Mouse (Mus musculus): Measurements from ENCODE around the gene Rbm19. TPM values are rescaled to one million over a fixed set of nuclear protein-coding genes. Genes with fewer than 3 reads are reported as not detected.

The Rbm19 gene
- polyA plus RNA-seq, 1 experiment from 2014 or later = 15.6 TPM

DNA sequence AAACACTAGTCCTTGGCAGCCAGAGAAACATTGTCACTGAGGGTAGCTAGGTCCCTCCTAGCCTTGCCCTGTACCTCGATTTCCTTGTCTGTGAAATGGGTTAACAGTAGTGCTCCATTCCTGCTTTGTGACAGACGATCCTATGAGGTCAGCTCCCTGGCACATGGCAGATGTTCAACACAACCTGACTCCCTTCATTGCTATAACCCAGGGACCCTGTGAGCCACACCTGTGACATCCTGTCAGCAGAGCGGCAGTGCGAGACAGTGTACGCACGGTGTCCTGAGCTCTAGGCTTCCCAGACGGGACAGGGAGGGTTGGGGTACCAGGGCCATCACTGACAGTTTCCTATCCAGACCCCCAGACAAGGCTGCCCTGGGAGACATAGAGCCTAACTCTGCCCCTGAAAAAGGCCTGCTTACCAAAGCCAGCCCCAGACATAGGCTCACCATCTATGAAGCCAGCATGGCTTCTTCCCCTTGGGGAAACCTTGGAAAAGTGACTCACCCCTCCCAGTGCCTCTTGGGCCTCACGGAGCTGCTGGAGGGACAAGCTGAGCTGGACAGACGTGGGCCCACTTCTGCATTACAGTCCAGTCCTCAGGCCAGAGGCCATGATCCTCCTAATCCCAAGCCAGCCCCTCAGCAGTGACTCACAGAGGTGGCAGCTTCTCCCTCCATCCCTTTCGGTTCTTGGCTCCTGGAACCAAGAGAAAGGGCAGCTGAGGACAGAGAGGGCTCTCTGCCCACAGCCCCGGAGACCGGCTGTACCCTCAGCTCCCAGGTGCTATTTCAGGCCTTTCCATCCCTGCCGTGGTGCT is 60.2 kb downstream of the Rbm19 start:
- no peak overlapping the region for H3K9ac ChIP-seq (ENCODE audit: low read length)
- peaks cover 11 to 13% of the 10 kb centered on the region in 2 experiments for H3K4me1 ChIP-seq (ENCODE audit: control insufficient read depth in 2 of 2, insufficient read depth in 2 of 2, low read length in 2 of 2)
- H3K9me3 ChIP-seq (ENCODE audit: control insufficient read depth, low read length) = peaks cover 9% of the 10 kb centered on the region; the same call in 1 of the 2 replicates
- H3K36me3 ChIP-seq (ENCODE audit: control insufficient read depth, insufficient read depth, low read length) = peaks cover 25% of the 10 kb centered on the region; the same call in 1 of the 2 replicates
- H3K27me3 ChIP-seq (ENCODE audit: control insufficient read depth, insufficient read depth, low read length) = no peaks in the 10 kb centered on the region
- WGBS = 88% methylated on average over 13 of the region's 13 CpGs
- no peak overlapping the region for H3K27ac ChIP-seq (replicated peaks in 1 of 2; ENCODE audit: control insufficient read depth in 1 of 2, insufficient read depth in 1 of 2, low read depth in 2 of 2, low read length in 2 of 2)
- ATAC-seq (ENCODE audit: insufficient number of reproducible peaks, insufficient read depth, low FRiP score, low read depth) = no peak
- H3K4me3 ChIP-seq (ENCODE audit: control insufficient read depth in 1 of 2, insufficient read depth in 1 of 2, low read depth in 1 of 2, low read length in 2 of 2) = no peak overlapping the region
- H3K4me2 ChIP-seq (ENCODE audit: low read length) = no peak overlapping the region

DNA sequence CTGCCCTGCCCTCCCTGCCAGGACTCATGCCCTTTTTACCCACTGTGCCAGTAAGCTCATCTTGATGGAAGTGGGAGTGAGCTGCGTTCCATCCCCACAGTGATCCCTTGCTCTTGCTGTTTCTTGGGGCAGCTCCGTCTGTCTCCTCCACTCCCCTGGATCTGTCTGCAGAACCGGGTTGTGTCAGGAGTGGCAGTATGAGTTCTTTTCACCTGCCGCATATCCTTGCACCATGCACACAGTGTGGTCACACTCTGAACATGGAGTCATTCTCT is 60.7 kb downstream of the Rbm19 start:
- H3K4me2 ChIP-seq (ENCODE audit: low read length) = no peak overlapping the region
- no peak overlapping the region for H3K27ac ChIP-seq (replicated peaks in 1 of 2; ENCODE audit: control insufficient read depth in 1 of 2, insufficient read depth in 1 of 2, low read depth in 2 of 2, low read length in 2 of 2)
- no peak overlapping the region for H3K9ac ChIP-seq (ENCODE audit: low read length)
- 92% methylated on average over 4 of the region's 4 CpGs for WGBS
- peaks cover 9% of the 10 kb centered on the region; the same call in 1 of the 2 replicates for H3K9me3 ChIP-seq (ENCODE audit: control insufficient read depth, low read length)
- no peak overlapping the region for H3K4me3 ChIP-seq (ENCODE audit: control insufficient read depth in 1 of 2, insufficient read depth in 1 of 2, low read depth in 1 of 2, low read length in 2 of 2)
- no peak for ATAC-seq (ENCODE audit: insufficient number of reproducible peaks, insufficient read depth, low FRiP score, low read depth)
- H3K4me1 ChIP-seq (ENCODE audit: control insufficient read depth in 2 of 2, insufficient read depth in 2 of 2, low read length in 2 of 2) = peaks cover 7 to 10% of the 10 kb centered on the region in 2 experiments
- H3K27me3 ChIP-seq (ENCODE audit: control insufficient read depth, insufficient read depth, low read length) = no peaks in the 10 kb centered on the region
- H3K36me3 ChIP-seq (ENCODE audit: control insufficient read depth, insufficient read depth, low read length) = peaks cover 25% of the 10 kb centered on the region; the same call in 1 of the 2 replicates

DNA sequence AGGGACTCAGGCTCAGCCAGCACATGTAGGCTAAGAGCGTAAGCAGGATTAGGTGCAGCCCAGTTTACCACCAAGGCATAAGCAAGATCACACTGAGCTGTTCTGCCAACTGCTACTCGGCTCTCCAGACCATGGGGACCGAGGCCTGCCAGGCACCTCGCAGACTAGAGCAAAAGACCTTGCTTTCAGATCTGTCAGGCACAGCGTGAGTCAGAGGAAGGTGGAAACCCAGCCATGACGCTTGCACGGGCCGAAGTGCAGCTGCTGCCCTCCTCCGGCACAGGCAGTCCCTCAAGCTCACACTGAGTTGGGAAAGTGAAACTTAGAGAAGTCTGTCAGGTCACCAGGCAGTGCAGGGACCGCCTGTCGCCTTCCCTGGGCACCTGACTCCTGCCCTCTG is 63.8 kb downstream of the Rbm19 start:
- Histone ChIP-seq H3K27me3 (ENCODE audit: control insufficient read depth, insufficient read depth, low read length) (no peaks in the 10 kb centered on the region), H3K4me1 (ENCODE audit: control insufficient read depth in 2 of 2, insufficient read depth in 2 of 2, low read length in 2 of 2) (peaks cover 0 to 7% of the 10 kb centered on the region in 2 experiments; a peak in 2 of 4 replicates), H3K36me3 (ENCODE audit: control insufficient read depth, insufficient read depth, low read length) (peaks cover 25% of the 10 kb centered on the region; the same call in 1 of the 2 replicates), H3K4me2 (ENCODE audit: low read length) (no peak overlapping the region), H3K27ac (replicated peaks in 1 of 2; ENCODE audit: control insufficient read depth in 1 of 2, insufficient read depth in 1 of 2, low read depth in 2 of 2, low read length in 2 of 2) (no peak overlapping the region), H3K9me3 (ENCODE audit: control insufficient read depth, low read length) (peaks cover 9% of the 10 kb centered on the region; the same call in 1 of the 2 replicates), H3K4me3 (ENCODE audit: control insufficient read depth in 1 of 2, insufficient read depth in 1 of 2, low read depth in 1 of 2, low read length in 2 of 2) (no peak overlapping the region), H3K9ac (ENCODE audit: low read length) (no peak overlapping the region)
- ATAC-seq (ENCODE audit: insufficient number of reproducible peaks, insufficient read depth, low FRiP score, low read depth) = no peak
- 95% methylated on average over 11 of the region's 11 CpGs for WGBS

DNA sequence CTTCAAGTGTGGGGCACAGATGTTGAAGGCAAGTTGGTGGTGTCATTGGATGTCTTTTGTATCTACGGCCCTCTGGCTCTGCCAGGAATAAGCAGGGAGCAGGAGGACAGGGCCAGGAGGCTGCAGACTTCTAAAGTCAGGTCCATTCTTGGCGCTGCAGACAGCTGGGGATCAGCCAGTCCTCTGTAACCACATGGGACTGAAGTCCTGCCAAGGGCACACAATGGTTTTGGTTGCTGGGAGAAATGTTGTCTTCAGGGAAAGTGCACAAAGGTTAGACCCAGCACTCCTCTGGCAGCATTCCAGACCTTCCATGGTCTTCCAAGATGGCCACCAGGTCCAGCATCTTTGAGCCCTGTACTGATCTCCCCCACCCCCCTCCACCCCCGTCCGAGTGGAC is 65.1 kb downstream of the Rbm19 start:
- Histone ChIP-seq H3K9ac (ENCODE audit: low read length) (no peak overlapping the region), H3K36me3 (ENCODE audit: control insufficient read depth, insufficient read depth, low read length) (peaks cover 20% of the 10 kb centered on the region; the same call in 1 of the 2 replicates), H3K27me3 (ENCODE audit: control insufficient read depth, insufficient read depth, low read length) (no peaks in the 10 kb centered on the region), H3K4me1 (ENCODE audit: control insufficient read depth in 2 of 2, insufficient read depth in 2 of 2, low read length in 2 of 2) (peaks cover 0 to 7% of the 10 kb centered on the region in 2 experiments; a peak in 2 of 4 replicates), H3K4me3 (ENCODE audit: control insufficient read depth in 1 of 2, insufficient read depth in 1 of 2, low read depth in 1 of 2, low read length in 2 of 2) (no peak overlapping the region), H3K4me2 (ENCODE audit: low read length) (no peak overlapping the region), H3K27ac (replicated peaks in 1 of 2; ENCODE audit: control insufficient read depth in 1 of 2, insufficient read depth in 1 of 2, low read depth in 2 of 2, low read length in 2 of 2) (no peak overlapping the region), H3K9me3 (ENCODE audit: control insufficient read depth, low read length) (peaks cover 9% of the 10 kb centered on the region; the same call in 1 of the 2 replicates)
- 84% methylated on average over 4 of the region's 4 CpGs for WGBS
- no peak for ATAC-seq (ENCODE audit: insufficient number of reproducible peaks, insufficient read depth, low FRiP score, low read depth)

DNA sequence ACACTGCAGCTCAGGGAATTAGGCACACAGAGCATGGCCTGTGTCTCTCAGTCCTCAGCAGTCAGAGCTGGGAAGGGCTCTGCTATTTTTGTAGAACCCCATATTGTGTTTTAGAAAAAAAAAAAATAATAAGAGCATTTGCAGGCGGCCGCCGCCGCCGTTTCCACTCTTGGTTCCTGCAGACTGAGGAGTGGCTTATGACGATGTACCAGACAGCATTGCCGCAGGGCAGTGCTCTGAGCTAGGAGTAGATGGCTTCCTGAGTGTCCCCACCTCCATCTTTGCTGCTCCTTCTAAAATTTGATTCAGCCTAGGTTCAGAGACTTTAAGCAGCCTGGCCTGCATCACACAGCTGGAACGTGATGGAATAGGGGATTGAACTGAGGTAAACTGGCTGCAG is 67.1 kb downstream of the Rbm19 start:
- Histone ChIP-seq H3K36me3 (ENCODE audit: control insufficient read depth, insufficient read depth, low read length) (peaks cover 20% of the 10 kb centered on the region; the same call in 1 of the 2 replicates), H3K4me3 (ENCODE audit: control insufficient read depth in 1 of 2, insufficient read depth in 1 of 2, low read depth in 1 of 2, low read length in 2 of 2) (no peak overlapping the region), H3K9ac (ENCODE audit: low read length) (no peak overlapping the region), H3K4me2 (ENCODE audit: low read length) (no peak overlapping the region), H3K9me3 (ENCODE audit: control insufficient read depth, low read length) (peaks cover 9% of the 10 kb centered on the region; the same call in 1 of the 2 replicates), H3K4me1 (ENCODE audit: control insufficient read depth in 2 of 2, insufficient read depth in 2 of 2, low read length in 2 of 2) (peaks cover 0 to 7% of the 10 kb centered on the region in 2 experiments; a peak in 2 of 4 replicates), H3K27ac (replicated peaks in 1 of 2; ENCODE audit: control insufficient read depth in 1 of 2, insufficient read depth in 1 of 2, low read depth in 2 of 2, low read length in 2 of 2) (no peak overlapping the region), H3K27me3 (ENCODE audit: control insufficient read depth, insufficient read depth, low read length) (no peaks in the 10 kb centered on the region)
- 79% methylated on average over 8 of the region's 8 CpGs for WGBS
- ATAC-seq (ENCODE audit: insufficient number of reproducible peaks, insufficient read depth, low FRiP score, low read depth) = no peak

DNA sequence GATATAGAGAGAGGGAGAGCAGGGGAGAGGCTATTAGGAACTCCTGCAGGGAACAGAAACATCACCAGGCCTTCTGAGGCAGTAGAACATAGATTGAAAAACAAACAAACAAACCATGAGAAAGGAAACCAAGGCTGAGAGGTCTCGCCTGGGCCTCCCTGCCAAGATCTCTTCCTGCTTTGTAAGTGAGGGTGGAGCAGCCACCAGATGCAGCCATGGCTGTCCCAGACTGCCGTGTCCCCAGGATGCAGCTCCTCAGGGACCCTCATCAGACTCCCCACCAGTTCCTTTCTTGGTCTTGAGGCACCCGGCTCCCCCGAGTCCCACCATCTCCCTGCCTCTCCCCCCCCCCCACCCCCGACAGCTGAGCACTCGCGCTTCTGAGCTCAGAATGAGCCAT is 67.5 kb downstream of the Rbm19 start:
- no peak for ATAC-seq (ENCODE audit: insufficient number of reproducible peaks, insufficient read depth, low FRiP score, low read depth)

DNA sequence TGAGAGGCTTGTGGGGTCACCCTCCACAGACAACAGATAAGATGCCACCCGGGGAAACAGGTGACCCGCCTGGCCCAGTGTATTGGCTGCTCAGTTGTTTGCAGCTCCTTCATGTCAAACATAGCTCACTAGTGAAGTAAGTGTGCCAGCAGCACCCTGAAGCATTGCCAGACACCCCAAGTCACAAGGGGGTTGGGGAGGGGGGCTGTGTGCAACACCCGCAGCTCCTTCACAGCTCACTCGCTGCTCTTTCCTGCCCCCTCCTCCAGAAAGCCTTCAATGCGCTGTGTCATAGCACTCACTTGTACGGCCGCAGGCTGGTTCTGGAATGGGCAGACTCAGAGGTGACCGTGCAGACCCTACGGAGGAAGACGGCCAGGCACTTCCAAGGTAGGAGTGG is 69.7 kb downstream of the Rbm19 start:
- no peaks in the 10 kb centered on the region for H3K9me3 ChIP-seq (ENCODE audit: control insufficient read depth, low read length)
- WGBS = 84% methylated on average over 10 of the region's 10 CpGs

More for the DNA sequence above, 67.5 kb downstream of the Rbm19 start:
- no peaks in the 10 kb centered on the region for H3K27me3 ChIP-seq (ENCODE audit: control insufficient read depth, insufficient read depth, low read length)
- H3K9me3 ChIP-seq (ENCODE audit: control insufficient read depth, low read length) = peaks cover 9% of the 10 kb centered on the region; the same call in 1 of the 2 replicates
- H3K4me2 ChIP-seq (ENCODE audit: low read length) = no peak overlapping the region
- 48% methylated on average over 7 of the region's 7 CpGs for WGBS
- H3K36me3 ChIP-seq (ENCODE audit: control insufficient read depth, insufficient read depth, low read length) = peaks cover 16% of the 10 kb centered on the region; the same call in 1 of the 2 replicates
- H3K9ac ChIP-seq (ENCODE audit: low read length) = no peak overlapping the region
- no peak overlapping the region for H3K4me3 ChIP-seq (ENCODE audit: control insufficient read depth in 1 of 2, insufficient read depth in 1 of 2, low read depth in 1 of 2, low read length in 2 of 2)
- peaks cover 0 to 7% of the 10 kb centered on the region in 2 experiments; a peak in 2 of 4 replicates for H3K4me1 ChIP-seq (ENCODE audit: control insufficient read depth in 2 of 2, insufficient read depth in 2 of 2, low read length in 2 of 2)
- H3K27ac ChIP-seq (replicated peaks in 1 of 2; ENCODE audit: control insufficient read depth in 1 of 2, insufficient read depth in 1 of 2, low read depth in 2 of 2, low read length in 2 of 2) = no peak overlapping the region

More for the DNA sequence above, 69.7 kb downstream of the Rbm19 start:
- no peak for ATAC-seq (ENCODE audit: insufficient number of reproducible peaks, insufficient read depth, low FRiP score, low read depth)
- no peak overlapping the region for H3K4me2 ChIP-seq (ENCODE audit: low read length)
- peaks cover 0 to 7% of the 10 kb centered on the region in 2 experiments; a peak in 2 of 4 replicates for H3K4me1 ChIP-seq (ENCODE audit: control insufficient read depth in 2 of 2, insufficient read depth in 2 of 2, low read length in 2 of 2)
- H3K36me3 ChIP-seq (ENCODE audit: control insufficient read depth, insufficient read depth, low read length) = 0 out of 2 replicates have a peak, but pooled peaks cover 6% of the 10 kb centered on the region
- H3K4me3 ChIP-seq (ENCODE audit: control insufficient read depth in 1 of 2, insufficient read depth in 1 of 2, low read depth in 1 of 2, low read length in 2 of 2) = no peak overlapping the region
- H3K9ac ChIP-seq (ENCODE audit: low read length) = no peak overlapping the region
- H3K27me3 ChIP-seq (ENCODE audit: control insufficient read depth, insufficient read depth, low read length) = no peaks in the 10 kb centered on the region
- no peak overlapping the region for H3K27ac ChIP-seq (replicated peaks in 1 of 2; ENCODE audit: control insufficient read depth in 1 of 2, insufficient read depth in 1 of 2, low read depth in 2 of 2, low read length in 2 of 2)
